Mouse (Mus musculus): Measurements from ENCODE around the gene Zfp787. TPM values are rescaled to one million over a fixed set of nuclear protein-coding genes. Genes with fewer than 3 reads are reported as not detected.

Zfp787 gene
- polyA plus RNA-seq, 1 experiment, result 58.2 TPM

DNA sequence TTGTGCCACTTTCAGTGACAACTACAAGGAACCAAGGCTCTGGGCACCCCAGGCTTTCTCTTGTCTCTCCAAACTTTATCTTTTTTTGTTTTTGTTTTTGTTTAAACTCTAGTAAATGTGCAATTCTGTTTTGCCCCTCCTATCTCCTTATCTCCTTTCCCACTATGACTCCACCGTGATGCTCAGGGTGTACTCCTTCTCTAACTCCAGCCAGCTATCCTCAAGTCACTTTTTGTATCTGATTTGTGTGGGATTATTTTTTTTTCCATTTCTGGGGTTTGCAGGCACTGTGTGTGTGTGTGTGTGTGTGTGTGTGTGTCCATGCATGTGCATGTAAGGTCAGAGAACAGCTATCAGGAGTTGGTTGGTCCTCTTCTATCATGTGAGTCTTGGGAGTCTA is 1.7 kb upstream of the Zfp787 start:
- H3K36me3 ChIP-seq (ENCODE audit: control insufficient read depth, insufficient read depth, low read length), result no peaks in the 10 kb centered on the region
- WGBS, result 68% methylated on average over 1 of the region's 1 CpGs
- no peak overlapping the region for H3K27ac ChIP-seq (ENCODE audit: control insufficient read depth, insufficient read depth, low read length)
- no peak overlapping the region for H3K4me3 ChIP-seq (ENCODE audit: control insufficient read depth, insufficient read depth, low read length)
- no peaks in the 10 kb centered on the region for H3K27me3 ChIP-seq (ENCODE audit: control insufficient read depth, insufficient read depth, low read length)
- H3K4me1 ChIP-seq (replicated peaks; ENCODE audit: control insufficient read depth, insufficient read depth, low read length), result peaks cover 7% of the 10 kb centered on the region
- TF ChIP-seq CTCF (IDR thresholded peaks at IDR 0.05; ENCODE audit: borderline replicate concordance, control insufficient read depth, extremely low read depth, insufficient read depth, low read length, poor library complexity) (no peak), POLR2A (IDR thresholded peaks at IDR 0.05; ENCODE audit: control insufficient read depth, extremely low read depth, insufficient read depth, low read length, poor library complexity) (no peak)
- DNase-seq, result no peak

DNA sequence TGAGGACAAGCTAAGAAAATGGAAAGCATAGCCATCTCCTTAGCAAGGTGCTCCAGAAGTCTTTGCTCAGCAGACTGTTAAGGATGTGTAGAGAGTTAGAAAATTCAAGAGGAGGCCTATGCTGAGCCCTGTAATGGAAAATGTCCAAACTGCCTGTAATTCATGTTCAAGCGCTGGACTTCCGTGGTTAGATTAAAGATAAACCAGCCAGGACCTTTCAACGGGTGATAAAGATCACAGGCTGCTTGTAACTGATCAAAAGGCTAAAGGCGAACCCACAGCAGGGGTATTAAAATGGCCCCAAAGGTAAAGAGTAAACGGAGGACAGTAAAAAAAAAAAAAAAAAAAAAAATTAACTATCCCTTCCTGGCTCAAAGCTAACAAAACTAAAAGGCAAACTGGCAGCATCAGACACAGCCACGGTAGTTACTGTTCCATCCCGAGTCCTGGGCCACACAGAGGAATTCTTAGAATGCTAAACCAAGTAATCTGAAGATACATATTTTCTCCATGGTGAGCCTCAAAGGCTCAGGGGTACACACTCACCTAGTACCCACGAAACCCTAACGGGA is 1.2 kb upstream of the Zfp787 start:
- Histone ChIP-seq H3K4me1 (replicated peaks; ENCODE audit: control insufficient read depth, insufficient read depth, low read length) (peaks cover 9% of the 10 kb centered on the region), H3K27ac (ENCODE audit: control insufficient read depth, insufficient read depth, low read length) (no peak overlapping the region), H3K4me3 (ENCODE audit: control insufficient read depth, insufficient read depth, low read length) (no peak overlapping the region), H3K36me3 (ENCODE audit: control insufficient read depth, insufficient read depth, low read length) (no peaks in the 10 kb centered on the region), H3K27me3 (ENCODE audit: control insufficient read depth, insufficient read depth, low read length) (no peaks in the 10 kb centered on the region)
- 41% methylated on average over 9 of the region's 9 CpGs for WGBS
- no peak for DNase-seq
- TF ChIP-seq POLR2A (IDR thresholded peaks at IDR 0.05; ENCODE audit: control insufficient read depth, extremely low read depth, insufficient read depth, low read length, poor library complexity) (no peak), CTCF (IDR thresholded peaks at IDR 0.05; ENCODE audit: borderline replicate concordance, control insufficient read depth, extremely low read depth, insufficient read depth, low read length, poor library complexity) (no peak)

DNA sequence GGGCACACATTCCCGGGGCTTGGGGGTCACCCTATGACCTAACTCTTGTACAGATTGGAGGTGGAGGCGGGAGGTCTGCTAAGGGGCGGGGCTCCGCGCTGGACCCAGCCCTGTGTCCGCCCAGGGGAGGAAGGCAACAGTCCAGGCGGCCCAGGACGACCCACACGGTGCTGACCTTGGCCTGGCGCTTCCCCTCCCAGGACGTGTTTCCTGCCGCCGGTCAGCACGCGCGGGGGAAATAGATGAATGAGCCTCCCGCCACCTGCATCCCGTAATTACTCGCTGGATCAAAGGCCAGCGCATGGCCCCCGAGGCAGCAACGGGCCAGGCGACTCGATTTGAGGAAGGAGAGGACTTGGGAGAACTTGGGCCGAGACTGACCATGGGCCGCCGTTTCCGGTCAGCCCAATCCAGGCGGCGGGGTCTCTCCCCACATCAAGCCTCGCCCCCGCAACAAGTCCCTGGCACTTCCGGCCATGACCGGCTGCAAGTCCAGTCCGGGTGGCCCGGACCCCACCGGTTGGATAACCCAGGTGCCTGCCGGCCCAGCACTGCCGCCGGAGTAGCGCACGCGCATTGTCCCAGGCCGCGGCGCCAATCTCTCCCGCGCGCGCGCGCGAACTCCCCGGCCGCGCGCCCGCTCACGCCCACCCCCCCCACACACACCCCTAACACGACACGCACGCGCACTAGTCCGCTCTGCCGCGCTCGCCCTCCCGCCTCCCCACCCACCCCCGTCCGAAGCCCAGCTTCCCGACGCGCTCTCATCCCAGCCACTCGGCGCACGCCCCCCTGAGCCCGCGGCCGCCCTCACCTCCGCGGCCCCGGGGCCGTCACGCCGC is 545 bp downstream of the Zfp787 start:
- Histone ChIP-seq H3K4me1 (replicated peaks; ENCODE audit: control insufficient read depth, insufficient read depth, low read length) (peaks cover 17% of the 10 kb centered on the region), H3K36me3 (ENCODE audit: control insufficient read depth, insufficient read depth, low read length) (no peaks in the 10 kb centered on the region), H3K27ac (ENCODE audit: control insufficient read depth, insufficient read depth, low read length) (peak overlapping the region; percentile 60), H3K4me3 (ENCODE audit: control insufficient read depth, insufficient read depth, low read length) (peak overlapping the region; percentile 78), H3K27me3 (ENCODE audit: control insufficient read depth, insufficient read depth, low read length) (no peaks in the 10 kb centered on the region)
- WGBS, result under 1% methylated on average over 82 of the region's 85 CpGs
- peak; percentile 73 for DNase-seq
- TF ChIP-seq CTCF (IDR thresholded peaks at IDR 0.05; ENCODE audit: borderline replicate concordance, control insufficient read depth, extremely low read depth, insufficient read depth, low read length, poor library complexity), result no peak
- 0 out of 2 replicates have a peak, but pooled peaks have one; percentile 4 for TF ChIP-seq POLR2A (IDR thresholded peaks at IDR 0.05; ENCODE audit: control insufficient read depth, extremely low read depth, insufficient read depth, low read length, poor library complexity)

DNA sequence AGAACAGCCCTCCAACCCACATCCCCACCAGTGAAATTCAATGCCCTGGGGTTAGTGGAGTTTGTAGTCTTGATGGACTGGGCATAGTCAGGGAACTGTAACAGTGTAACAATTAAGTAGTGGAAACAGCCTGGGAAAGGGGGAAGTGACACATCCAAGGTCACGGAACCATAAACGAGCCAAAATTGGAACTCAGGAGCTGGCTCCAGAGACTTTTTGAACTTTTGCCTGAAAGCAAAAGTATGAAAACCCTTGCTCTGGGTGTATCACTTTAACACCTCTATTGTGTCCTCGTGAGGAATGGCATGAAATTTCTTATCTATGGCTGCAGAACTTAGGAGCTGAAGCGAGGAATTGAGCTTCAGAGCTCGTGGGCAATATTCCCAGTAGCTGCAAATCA is 1.6 kb downstream of the Zfp787 start:
- peaks cover 19% of the 10 kb centered on the region for H3K4me1 ChIP-seq (replicated peaks; ENCODE audit: control insufficient read depth, insufficient read depth, low read length)
- H3K36me3 ChIP-seq (ENCODE audit: control insufficient read depth, insufficient read depth, low read length), result no peaks in the 10 kb centered on the region
- no peak for DNase-seq
- H3K4me3 ChIP-seq (ENCODE audit: control insufficient read depth, insufficient read depth, low read length), result no peak overlapping the region
- H3K27ac ChIP-seq (ENCODE audit: control insufficient read depth, insufficient read depth, low read length), result no peak overlapping the region
- TF ChIP-seq POLR2A (IDR thresholded peaks at IDR 0.05; ENCODE audit: control insufficient read depth, extremely low read depth, insufficient read depth, low read length, poor library complexity), result no peak
- no peak for TF ChIP-seq CTCF (IDR thresholded peaks at IDR 0.05; ENCODE audit: borderline replicate concordance, control insufficient read depth, extremely low read depth, insufficient read depth, low read length, poor library complexity)
- WGBS, result 79% methylated on average over 5 of the region's 5 CpGs
- no peaks in the 10 kb centered on the region for H3K27me3 ChIP-seq (ENCODE audit: control insufficient read depth, insufficient read depth, low read length)

DNA sequence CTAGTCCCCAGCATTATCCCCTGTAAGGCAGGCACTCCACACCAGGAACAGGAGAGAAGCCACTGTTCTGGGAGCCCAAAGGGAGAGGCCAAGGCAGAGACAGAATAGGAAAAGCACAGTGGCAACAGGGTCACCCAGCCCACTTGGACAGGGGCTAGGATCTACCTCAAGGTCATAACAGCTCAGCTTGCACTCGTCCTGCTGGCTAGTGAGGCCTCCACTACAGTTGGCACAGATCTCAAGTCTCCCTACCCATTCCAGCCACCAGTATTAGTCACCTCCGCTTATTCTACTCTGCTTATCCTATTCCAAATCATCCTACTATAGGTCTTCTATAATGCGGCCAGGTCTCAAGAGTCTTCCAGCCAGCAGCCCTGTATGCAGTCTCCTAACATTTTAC is 2.7 kb downstream of the Zfp787 start:
- Histone ChIP-seq H3K27ac (ENCODE audit: control insufficient read depth, insufficient read depth, low read length) (no peak overlapping the region), H3K4me3 (ENCODE audit: control insufficient read depth, insufficient read depth, low read length) (no peak overlapping the region), H3K27me3 (ENCODE audit: control insufficient read depth, insufficient read depth, low read length) (no peaks in the 10 kb centered on the region), H3K36me3 (ENCODE audit: control insufficient read depth, insufficient read depth, low read length) (no peaks in the 10 kb centered on the region), H3K4me1 (replicated peaks; ENCODE audit: control insufficient read depth, insufficient read depth, low read length) (peaks cover 24% of the 10 kb centered on the region)
- DNase-seq, result no peak
- WGBS, result 89% methylated on average over 3 of the region's 3 CpGs
- TF ChIP-seq CTCF (IDR thresholded peaks at IDR 0.05; ENCODE audit: borderline replicate concordance, control insufficient read depth, extremely low read depth, insufficient read depth, low read length, poor library complexity), result no peak
- TF ChIP-seq POLR2A (IDR thresholded peaks at IDR 0.05; ENCODE audit: control insufficient read depth, extremely low read depth, insufficient read depth, low read length, poor library complexity), result no peak

DNA sequence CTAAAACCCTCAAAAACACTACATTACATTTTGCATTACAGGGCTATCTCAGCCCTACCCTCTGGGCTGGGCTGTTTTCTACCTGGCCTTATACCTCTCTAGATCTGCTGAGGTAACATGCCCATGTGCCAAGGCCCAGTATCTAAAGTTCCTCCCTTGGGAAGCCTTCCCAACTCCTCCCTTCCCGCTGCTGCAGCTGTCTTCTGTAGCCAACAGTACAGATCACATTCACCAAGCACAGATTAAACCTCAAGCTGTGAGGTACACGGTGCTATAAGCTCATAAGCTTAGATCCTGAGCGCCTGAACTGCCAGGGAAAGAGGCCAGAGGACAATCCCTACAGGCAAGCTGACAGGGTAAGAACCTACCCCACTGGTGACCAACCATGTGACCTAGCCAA is 3.8 kb downstream of the Zfp787 start:
- DNase-seq, result no peak
- Histone ChIP-seq H3K4me3 (ENCODE audit: control insufficient read depth, insufficient read depth, low read length) (no peak overlapping the region), H3K36me3 (ENCODE audit: control insufficient read depth, insufficient read depth, low read length) (no peaks in the 10 kb centered on the region), H3K27me3 (ENCODE audit: control insufficient read depth, insufficient read depth, low read length) (no peaks in the 10 kb centered on the region), H3K27ac (ENCODE audit: control insufficient read depth, insufficient read depth, low read length) (no peak overlapping the region), H3K4me1 (replicated peaks; ENCODE audit: control insufficient read depth, insufficient read depth, low read length) (peaks cover 24% of the 10 kb centered on the region)
- TF ChIP-seq POLR2A (IDR thresholded peaks at IDR 0.05; ENCODE audit: control insufficient read depth, extremely low read depth, insufficient read depth, low read length, poor library complexity) (no peak), CTCF (IDR thresholded peaks at IDR 0.05; ENCODE audit: borderline replicate concordance, control insufficient read depth, extremely low read depth, insufficient read depth, low read length, poor library complexity) (no peak)
- 89% methylated on average over 3 of the region's 3 CpGs for WGBS
